Mouse (Mus musculus) CH12F3 (cell line): ENCODE measurements around the gene Olfr679.
"Not testable (repeated sequence)": the region's sequence is repeated elsewhere in the genome, so short reads cannot be mapped to it uniquely, and the experiment has no call there.

Source experiments
- in situ Hi-C: fragments of 300-500 bp; cut with MboI; formaldehyde crosslinking; loops from 2 replicates; pipeline ENCODE4 v1.14.3; 2020; ENCODE audit warnings: low sequenced_read_pairs

Gene Olfr679

GRCm38 (mm10) chr7:105080905-105081304, at the start of gene Olfr679:
Gene Olfr679, plus strand, starts transcription at chr7:105081205.
- in situ Hi-C loops, result no loop called here

- in situ Hi-C loops, result no loop called here
Measured at GRCm38 (mm10) chr7:105032398-105032797, 48.6 kb upstream of the Olfr679 start, which contains the start of gene Olfr676. Gene Olfr676, plus strand, starts transcription at chr7:105032698.

GRCm38 (mm10) chr7:105033836-105034235, 47.2 kb upstream of the Olfr679 start:
- in situ Hi-C loops, result not testable (repeated sequence)

- in situ Hi-C loops, result no loop called here
Measured at GRCm38 (mm10) chr7:105058951-105059350, 22.1 kb upstream of the Olfr679 start.

GRCm38 (mm10) chr7:105064175-105064574, 16.8 kb upstream of the Olfr679 start, which contains the start of gene Olfr678:
Gene Olfr678, plus strand, starts transcription at chr7:105064475.
- in situ Hi-C loops, result no loop called here

- in situ Hi-C loops, result not testable (repeated sequence)
Measured at GRCm38 (mm10) chr7:105092717-105093116, 11.7 kb downstream of the Olfr679 start, which contains the start of gene Olfr680-ps1. Gene Olfr680-ps1, minus strand, starts transcription at chr7:105092817.

GRCm38 (mm10) chr7:105116536-105116935, 35.5 kb downstream of the Olfr679 start, which contains the start of gene Olfr681:
Gene Olfr681, plus strand, starts transcription at chr7:105116836.
- in situ Hi-C loops, result no loop called here
